Mouse (Mus musculus) mouse embryonic stem cell (cell line): ENCODE results near the gene Tfr2.

Experiments
- in situ Hi-C, 2 experiments: fragments of 300-500 bp; cut with MboI; formaldehyde crosslinking; loops; 1 replicate in 1 of 2; 3 replicates in 1 of 2; pipeline ENCODE4 v1.14.3; 2019 to 2020; ENCODE audit warnings: low sequenced_read_pairs in 2 of 2, low pct_unique_long_range_greater_than_20kb in 1 of 2, mixed read lengths in 1 of 2; ENCODE audit not compliant: unreplicated experiment in 1 of 2

Tfr2 gene

GRCm38 (mm10) chr5:137569665-137570064, at the start of gene Tfr2:
Tfr2 (plus strand) TSS chr5:137569840.
- in situ Hi-C loops, result no loop called here

- in situ Hi-C loops, result no loop called here
Observed at GRCm38 (mm10) chr5:137521861-137522260, 47.8 kb upstream of the Tfr2 start.

GRCm38 (mm10) chr5:137522711-137523110, 46.9 kb upstream of the Tfr2 start:
- in situ Hi-C loops, result no loop called here

- in situ Hi-C loops, result no loop called here
Observed at GRCm38 (mm10) chr5:137523396-137524250, 46.0 kb upstream of the Tfr2 start.

GRCm38 (mm10) chr5:137524251-137524515, 45.5 kb upstream of the Tfr2 start:
- in situ Hi-C loops, result no loop called here

- in situ Hi-C loops, result no loop called here
Observed at GRCm38 (mm10) chr5:137524671-137525070, 45.0 kb upstream of the Tfr2 start.

GRCm38 (mm10) chr5:137525511-137525910, 44.1 kb upstream of the Tfr2 start:
- in situ Hi-C loops, result no loop called here

- in situ Hi-C loops, result no loop called here
Observed at GRCm38 (mm10) chr5:137526192-137526936, 43.3 kb upstream of the Tfr2 start.

GRCm38 (mm10) chr5:137527413-137527812, 42.2 kb upstream of the Tfr2 start:
- in situ Hi-C loops, result no loop called here

- in situ Hi-C loops, result no loop called here
Observed at GRCm38 (mm10) chr5:137528247-137528968, 41.2 kb upstream of the Tfr2 start.

GRCm38 (mm10) chr5:137529221-137529995, 40.2 kb upstream of the Tfr2 start:
- in situ Hi-C loops, result no loop called here

GRCm38 (mm10) chr5:137530075-137530474, 39.6 kb upstream of the Tfr2 start:
- in situ Hi-C loops, result no loop called here

- in situ Hi-C loops, result no loop called here
Observed at GRCm38 (mm10) chr5:137530588-137531413, 38.8 kb upstream of the Tfr2 start.

- in situ Hi-C loops, result no loop called here
Observed at GRCm38 (mm10) chr5:137531414-137532130, 38.1 kb upstream of the Tfr2 start.

- in situ Hi-C loops, result no loop called here
Observed at GRCm38 (mm10) chr5:137532131-137532807, 37.4 kb upstream of the Tfr2 start.

GRCm38 (mm10) chr5:137532808-137533116, 36.9 kb upstream of the Tfr2 start:
- in situ Hi-C loops, result no loop called here
